Mouse (Mus musculus) limb, embryonic 10.5 days (tissue): ENCODE data around the gene Ptgds. TPM values are rescaled to one million over a fixed set of nuclear protein-coding genes. Genes with fewer than 3 reads are reported as not detected.
A peak's percentile ranks its signal among the peaks of the same experiment; 100 is the strongest.

Experiments used
- DNase-seq: peaks from one replicate; pipeline ENCODE4 v3.0.0-alpha.2; 2017; ENCODE audit warnings: low spot score
- H3K27ac ChIP-seq: fragments of 300-500 bp; sonication (generic); 2 replicates; pipeline ENCODE4 v1.5.1; 2016; ENCODE audit warnings: mild to moderate bottlenecking
- H3K27me3 ChIP-seq: fragments of 300-500 bp; sonication (generic); 2 replicates; pipeline ENCODE4 v1.6.1; 2016; ENCODE audit warnings: low read depth, mild to moderate bottlenecking; ENCODE audit not compliant: poor library complexity, severe bottlenecking
- H3K36me3 ChIP-seq: fragments of 300-500 bp; sonication (generic); 2 replicates; pipeline ENCODE4 v1.6.1; 2016; ENCODE audit warnings: mild to moderate bottlenecking, moderate library complexity
- H3K4me1 ChIP-seq: fragments of 300-500 bp; sonication (generic); 2 replicates; pipeline ENCODE4 v1.6.1; 2016
- H3K4me3 ChIP-seq: fragments of 300-500 bp; sonication (generic); 2 replicates; pipeline ENCODE4 v1.5.1; 2016; ENCODE audit warnings: mild to moderate bottlenecking, moderate library complexity
- H3K9me3 ChIP-seq: fragments of 300-500 bp; sonication (generic); replicated peaks from 2 replicates; pipeline ENCODE4 v1.6.1; 2016; ENCODE audit warnings: mild to moderate bottlenecking
- WGBS: fragments of 180-500 bp; shearing (Covaris S2); methylation state at CpG from one replicate; pipeline ENCODE4 v1.1.7; 2016; 5-methylcytosine and 5-hydroxymethylcytosine counted together
- polyA plus RNA-seq: library from polyadenylated mRNA; unstranded; fragments of >200 nt; fragmentation: Nextera tagmentation; extraction: Ambion mirVana; gene quantifications from 2 replicates; pipeline ENCODE4 v1.2.1, GENCODE M21; 2016

Gene Ptgds
- not detected in 2 replicates for polyA plus RNA-seq

DNA sequence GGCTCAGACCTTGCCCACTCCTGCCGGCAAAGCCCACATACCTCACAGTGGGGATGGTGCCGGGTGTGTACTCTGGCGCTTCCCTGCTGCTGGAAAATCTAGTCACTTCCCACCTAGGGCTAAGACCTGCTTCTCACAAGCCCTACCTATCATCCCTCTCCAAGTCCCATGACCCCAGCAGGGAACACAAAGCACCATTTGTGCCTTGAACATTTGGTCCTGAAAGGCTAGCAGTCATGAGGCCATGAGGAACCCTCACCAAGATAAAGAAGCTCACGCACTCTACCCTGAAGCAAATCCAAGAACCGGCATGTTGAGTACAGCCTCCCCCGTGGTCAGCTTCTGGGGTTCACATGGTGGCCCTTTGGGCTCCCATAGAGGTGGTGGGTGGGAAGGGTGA lies at the start of gene Ptgds:
Gene Ptgds, minus strand, starts transcription at position 78 of the 400 bp plus-strand sequence.
- Histone ChIP-seq H3K4me3 (no peak within 1 kb of the TSS), H3K36me3 (no peaks in the 10 kb centered on the region), H3K27ac (no peak within 1 kb of the TSS), H3K9me3 (no peaks in the 10 kb centered on the region), H3K27me3 (no peaks in the 10 kb centered on the region), H3K4me1 (peaks cover 10% of the 10 kb centered on the region)
- WGBS, result 53% methylated on average over 6 of the region's 6 CpGs
- DNase-seq, result no peak

GRCm38 (mm10) chr2:25509912-25510311 lies 40.1 kb upstream of the Ptgds start:
- Histone ChIP-seq H3K4me3 (no peak overlapping the region), H3K9me3 (no peaks in the 10 kb centered on the region), H3K36me3 (peaks cover 14% of the 10 kb centered on the region), H3K27ac (no peak overlapping the region), H3K4me1 (0 out of 2 replicates have a peak, but pooled peaks cover 3% of the 10 kb centered on the region), H3K27me3 (no peaks in the 10 kb centered on the region)
- WGBS, result 75% methylated on average over 3 of the region's 3 CpGs
- DNase-seq, result no peak

DNA sequence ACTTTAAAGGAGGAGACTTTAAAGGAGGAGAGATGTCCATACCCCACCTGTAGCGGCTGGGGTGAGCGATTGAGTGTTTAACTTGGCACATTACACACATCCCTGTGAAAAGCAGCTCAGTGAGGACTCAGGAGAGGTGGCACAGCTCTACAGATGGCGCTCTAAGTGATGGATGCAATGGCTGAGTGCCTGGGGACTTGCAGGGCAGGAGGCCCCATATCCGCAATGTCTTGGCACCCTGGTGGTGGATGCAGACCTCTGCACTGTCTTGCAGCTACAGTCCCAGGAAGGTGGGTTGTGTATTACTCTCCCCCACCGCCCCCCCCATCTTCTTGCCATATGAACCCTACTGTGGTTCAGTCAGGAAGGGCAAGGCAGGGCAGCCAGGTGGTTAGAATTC lies 37.1 kb upstream of the Ptgds start:
- H3K27me3 ChIP-seq, result no peaks in the 10 kb centered on the region
- peaks cover 41% of the 10 kb centered on the region for H3K36me3 ChIP-seq
- peaks cover 5% of the 10 kb centered on the region for H3K4me1 ChIP-seq
- no peak overlapping the region for H3K27ac ChIP-seq
- no peaks in the 10 kb centered on the region for H3K9me3 ChIP-seq
- H3K4me3 ChIP-seq, result no peak overlapping the region
- 29% methylated on average over 5 of the region's 5 CpGs for WGBS
- no peak for DNase-seq

DNA sequence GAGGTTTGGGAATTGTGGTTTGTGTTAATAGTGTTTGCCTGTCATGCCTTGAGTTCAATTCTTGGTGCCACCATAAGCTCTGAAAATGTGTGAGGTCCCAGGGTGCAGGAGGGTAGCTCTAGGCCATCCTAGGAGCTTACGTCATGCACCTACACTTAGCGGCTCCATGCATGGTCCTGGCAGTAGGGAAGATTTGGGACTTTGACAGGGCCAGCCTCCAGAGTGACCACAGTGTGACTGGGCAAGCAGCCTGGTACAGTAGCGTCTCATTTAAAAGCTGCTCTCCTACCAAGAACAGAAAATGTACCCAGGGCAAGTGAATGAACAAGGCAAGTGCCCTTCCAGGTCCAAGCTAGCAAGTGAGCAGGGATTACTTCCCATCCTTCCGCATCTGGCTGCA lies 36.0 kb upstream of the Ptgds start:
- H3K36me3 ChIP-seq, result peaks cover 41% of the 10 kb centered on the region
- DNase-seq, result no peak
- 98% methylated on average over 4 of the region's 4 CpGs for WGBS

GRCm38 (mm10) chr2:25505000-25505399 lies 35.2 kb upstream of the Ptgds start:
- H3K27ac ChIP-seq, result no peak overlapping the region
- peaks cover 41% of the 10 kb centered on the region for H3K36me3 ChIP-seq
- H3K9me3 ChIP-seq, result no peaks in the 10 kb centered on the region
- no peaks in the 10 kb centered on the region for H3K27me3 ChIP-seq
- H3K4me3 ChIP-seq, result no peak overlapping the region
- 100% methylated on average over 1 of the region's 1 CpGs for WGBS
- no peak for DNase-seq
- H3K4me1 ChIP-seq, result peaks cover 19% of the 10 kb centered on the region

More for the DNA sequence above, 36.0 kb upstream of the Ptgds start:
- Histone ChIP-seq H3K27ac (no peak overlapping the region), H3K9me3 (no peaks in the 10 kb centered on the region), H3K4me1 (peaks cover 15% of the 10 kb centered on the region), H3K4me3 (no peak overlapping the region), H3K27me3 (no peaks in the 10 kb centered on the region)

GRCm38 (mm10) chr2:25504538-25504937 lies 34.7 kb upstream of the Ptgds start:
- Histone ChIP-seq H3K27ac (no peak overlapping the region), H3K4me3 (no peak overlapping the region), H3K36me3 (peaks cover 41% of the 10 kb centered on the region), H3K27me3 (no peaks in the 10 kb centered on the region), H3K9me3 (no peaks in the 10 kb centered on the region), H3K4me1 (peaks cover 22% of the 10 kb centered on the region)
- 99% methylated on average over 19 of the region's 19 CpGs for WGBS
- DNase-seq, result no peak

DNA sequence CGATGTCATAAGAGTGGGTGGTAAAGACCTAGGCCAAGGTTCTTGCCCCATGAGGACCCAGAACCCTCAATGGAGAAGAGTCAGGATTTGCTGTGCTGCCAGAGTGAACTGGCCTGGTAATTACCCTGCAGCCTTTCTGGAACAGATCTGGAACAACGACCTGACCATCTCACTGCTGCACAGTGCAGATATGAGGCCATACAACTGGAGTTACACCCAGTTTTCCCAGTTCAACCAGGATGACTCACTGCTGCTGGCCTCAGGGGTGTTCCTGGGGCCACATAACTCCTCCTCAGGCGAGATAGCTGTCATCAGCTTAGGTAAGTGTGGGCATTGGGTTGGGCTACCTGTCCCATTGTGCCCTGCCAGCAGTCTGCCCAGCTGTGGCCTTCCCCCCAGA lies 32.9 kb upstream of the Ptgds start:
- WGBS, result 88% methylated on average over 3 of the region's 3 CpGs
- Histone ChIP-seq H3K4me1 (peaks cover 30% of the 10 kb centered on the region), H3K4me3 (no peak overlapping the region), H3K27ac (no peak overlapping the region), H3K9me3 (no peaks in the 10 kb centered on the region), H3K27me3 (no peaks in the 10 kb centered on the region), H3K36me3 (peaks cover 41% of the 10 kb centered on the region)
- no peak for DNase-seq

- no peaks in the 10 kb centered on the region for H3K9me3 ChIP-seq
- DNase-seq, result no peak
- H3K27ac ChIP-seq, result peak within 1 kb of the TSS; percentile 88
- peak within 1 kb of the TSS; percentile 69 for H3K4me3 ChIP-seq
- no peaks in the 10 kb centered on the region for H3K27me3 ChIP-seq
- peaks cover 33% of the 10 kb centered on the region for H3K4me1 ChIP-seq
- WGBS, result 79% methylated on average over 20 of the region's 20 CpGs
- peaks cover 41% of the 10 kb centered on the region for H3K36me3 ChIP-seq
Measured at GRCm38 (mm10) chr2:25501593-25502486, 32.0 kb upstream of the Ptgds start, which contains the start of gene C8g. TSS of gene C8g (minus strand) at chr2:25501719.

DNA sequence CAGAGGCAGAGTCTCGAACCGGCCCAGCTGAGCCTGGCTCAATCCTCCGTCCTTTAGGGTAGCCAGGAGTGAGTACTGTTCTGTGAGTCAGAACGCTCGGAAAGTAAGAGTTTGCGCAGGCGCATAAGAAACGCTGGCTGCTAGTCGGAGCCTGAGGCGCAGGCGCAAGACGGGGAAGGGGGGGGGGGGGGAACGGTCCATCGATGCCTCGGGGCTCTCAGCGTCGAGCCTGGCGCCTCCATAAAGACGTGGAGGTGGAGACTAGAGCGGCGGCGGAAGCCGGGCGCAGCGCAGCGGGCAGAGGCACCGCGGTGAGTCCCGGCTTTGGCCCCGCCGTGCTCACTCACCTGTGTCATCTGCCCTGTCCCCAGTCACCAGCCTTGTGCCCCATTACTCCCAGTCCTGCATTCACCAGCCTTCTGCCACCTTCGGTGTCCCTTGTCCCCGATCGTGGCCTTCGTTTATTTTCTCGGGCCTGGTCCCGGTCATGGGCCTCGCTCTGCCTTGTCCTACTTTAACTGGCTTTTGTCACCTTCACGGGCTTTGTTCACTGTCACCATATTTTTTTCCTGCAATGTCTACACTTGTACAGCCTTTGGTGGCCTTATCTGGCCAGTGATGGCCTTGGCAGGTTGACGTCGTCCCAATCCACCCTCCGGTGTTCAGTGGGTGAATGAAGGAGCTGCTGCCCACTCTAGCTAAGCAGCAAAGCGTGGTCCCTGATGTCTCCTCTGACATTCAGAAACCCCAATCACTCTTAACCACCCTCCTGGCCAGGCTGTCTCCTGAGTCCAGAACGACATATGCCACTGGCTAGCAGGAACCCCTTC lies 30.9 kb upstream of the Ptgds start, which contains the start of gene Fbxw5:
Gene Fbxw5, plus strand, starts transcription at position 175 of the 830 bp plus-strand sequence.
- Histone ChIP-seq H3K27ac (peak within 1 kb of the TSS; percentile 88), H3K4me3 (peak within 1 kb of the TSS; percentile 69), H3K4me1 (peaks cover 33% of the 10 kb centered on the region), H3K9me3 (no peaks in the 10 kb centered on the region), H3K36me3 (peaks cover 35% of the 10 kb centered on the region), H3K27me3 (no peaks in the 10 kb centered on the region)
- WGBS, result 1% methylated on average over 44 of the region's 44 CpGs
- DNase-seq, result peak; percentile 95

- peak overlapping the region; percentile 69 for H3K4me3 ChIP-seq
- no peaks in the 10 kb centered on the region for H3K9me3 ChIP-seq
- H3K4me1 ChIP-seq, result peaks cover 33% of the 10 kb centered on the region
- peaks cover 29% of the 10 kb centered on the region for H3K36me3 ChIP-seq
- no peaks in the 10 kb centered on the region for H3K27me3 ChIP-seq
- peak overlapping the region; percentile 88 for H3K27ac ChIP-seq
- DNase-seq, result no peak
- 70% methylated on average over 6 of the region's 6 CpGs for WGBS
Measured at GRCm38 (mm10) chr2:25500071-25500575, 30.3 kb upstream of the Ptgds start.

DNA sequence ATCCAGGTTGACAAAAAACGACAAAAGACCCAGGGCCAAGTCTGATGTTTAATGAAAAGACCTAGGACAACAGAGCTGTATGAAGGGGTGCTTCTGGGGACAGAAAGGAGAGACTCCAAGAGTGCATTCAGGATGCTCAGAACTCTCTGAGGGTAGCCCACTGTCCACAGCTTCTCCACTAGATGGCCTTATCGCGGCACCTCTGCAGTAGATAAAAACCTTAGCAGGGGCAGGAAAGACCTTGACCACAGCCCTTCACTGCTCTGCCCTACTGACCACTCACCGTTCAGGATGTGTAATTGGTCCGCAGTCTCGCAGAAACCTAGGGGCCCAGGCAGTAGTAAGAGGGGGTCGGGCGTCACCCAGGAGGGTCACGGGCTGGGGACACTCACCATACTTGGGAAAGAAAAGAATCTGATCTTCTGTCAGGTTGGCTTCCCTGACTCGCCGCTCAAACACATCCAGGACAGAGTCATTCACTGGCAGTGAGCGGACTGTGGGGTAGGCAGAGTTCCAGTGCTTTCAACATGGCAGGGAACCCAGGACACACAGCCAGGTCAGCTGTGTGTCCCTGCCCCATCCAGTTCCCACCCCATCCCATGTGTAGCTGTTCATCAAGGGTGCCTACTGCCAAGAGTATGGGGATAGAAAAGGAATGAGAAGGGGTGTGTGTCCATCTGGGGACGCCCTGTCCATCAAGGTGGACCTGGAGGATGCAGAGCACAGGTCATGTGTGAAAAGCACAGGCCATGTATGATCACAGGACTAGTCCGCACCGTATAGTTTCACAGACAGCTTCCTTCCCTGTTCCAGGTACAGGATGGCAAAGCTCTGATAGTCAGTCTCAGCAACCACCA lies 29.0 kb upstream of the Ptgds start:
- Histone ChIP-seq H3K27me3 (no peaks in the 10 kb centered on the region), H3K4me1 (peaks cover 33% of the 10 kb centered on the region), H3K4me3 (no peak overlapping the region), H3K9me3 (no peaks in the 10 kb centered on the region), H3K36me3 (peaks cover 16% of the 10 kb centered on the region), H3K27ac (no peak overlapping the region)
- DNase-seq, result no peak
- 69% methylated on average over 15 of the region's 15 CpGs for WGBS
